Mouse (Mus musculus) cortical plate, adult 2 months (tissue): ENCODE results near the gene Pnlip. TPM values are rescaled to one million over a fixed set of nuclear protein-coding genes. Genes with fewer than 3 reads are reported as not detected.

Source experiments
- H3K27ac ChIP-seq: fragments of 200-500 bp; 2 replicates; pipeline ENCODE4 v1.5.1; 2012; ENCODE audit warnings: low read length, control low read depth, inconsistent platforms; ENCODE audit not compliant: insufficient read depth
- H3K4me1 ChIP-seq: fragments of 200-500 bp; 2 replicates; pipeline ENCODE4 v1.6.1; 2011; ENCODE audit warnings: low read length; ENCODE audit not compliant: control insufficient read depth, insufficient read depth
- H3K4me3 ChIP-seq: fragments of 200-500 bp; 2 replicates; pipeline ENCODE4 v1.5.1; 2011; ENCODE audit warnings: mild to moderate bottlenecking, low read length, control low read depth; ENCODE audit not compliant: insufficient read depth
- CTCF ChIP-seq: fragments of 200-500 bp; IDR thresholded peaks from 2 replicates; pipeline ENCODE4 v1.5.1; 2011; ENCODE audit warnings: mild to moderate bottlenecking, control low read depth, low read length; ENCODE audit not compliant: insufficient read depth; ENCODE audit errors: extremely low read depth
- POLR2A ChIP-seq: fragments of 200-500 bp; IDR thresholded peaks from 2 replicates; pipeline ENCODE4 v1.6.1; 2011; ENCODE audit warnings: mild to moderate bottlenecking, low read length, control low read depth; ENCODE audit not compliant: insufficient read depth; ENCODE audit errors: extremely low read depth
- polyA plus RNA-seq: library from polyadenylated mRNA; depleted of rRNA; stranded (reverse); fragments of >200 nt; gene quantifications from 2 replicates; pipeline ENCODE4 v1.2.3, GENCODE M21; 2012; rRNA removed

Gene Pnlip
- polyA plus RNA-seq, 1 experiment: 1.5 TPM

- Histone ChIP-seq H3K4me1 (no peaks in the 10 kb centered on the region; the same call in 1 of the 2 replicates), H3K27ac (no peak overlapping the region), H3K4me3 (no peak overlapping the region)
- no peak for TF ChIP-seq CTCF
- no peak for TF ChIP-seq POLR2A
Observed at GRCm38 (mm10) chr19:58708611-58709010, 56.3 kb downstream of the Pnlip start.

DNA sequence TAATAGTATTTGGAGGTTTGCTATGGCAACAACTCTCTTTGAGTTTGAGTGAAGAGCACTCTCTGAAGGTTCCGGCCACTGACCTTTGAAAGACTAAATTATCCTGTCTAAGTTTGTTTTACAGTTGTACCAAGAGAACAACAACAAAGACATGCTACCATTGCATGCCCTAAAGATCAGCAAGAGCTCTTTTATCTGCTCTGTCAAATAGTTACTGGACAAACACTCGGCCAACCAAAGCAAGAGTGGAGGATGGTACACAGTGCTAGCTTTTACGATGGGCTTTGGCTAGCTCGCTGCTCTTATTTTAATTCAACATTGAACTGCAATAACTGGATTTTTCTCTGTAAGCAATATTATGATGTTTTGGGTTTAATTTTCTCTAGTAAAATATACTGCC, 65.6 kb downstream of the Pnlip start:
- Histone ChIP-seq H3K27ac (no peak overlapping the region), H3K4me1 (no peaks in the 10 kb centered on the region), H3K4me3 (no peak overlapping the region)
- TF ChIP-seq CTCF (no peak), POLR2A (no peak)

DNA sequence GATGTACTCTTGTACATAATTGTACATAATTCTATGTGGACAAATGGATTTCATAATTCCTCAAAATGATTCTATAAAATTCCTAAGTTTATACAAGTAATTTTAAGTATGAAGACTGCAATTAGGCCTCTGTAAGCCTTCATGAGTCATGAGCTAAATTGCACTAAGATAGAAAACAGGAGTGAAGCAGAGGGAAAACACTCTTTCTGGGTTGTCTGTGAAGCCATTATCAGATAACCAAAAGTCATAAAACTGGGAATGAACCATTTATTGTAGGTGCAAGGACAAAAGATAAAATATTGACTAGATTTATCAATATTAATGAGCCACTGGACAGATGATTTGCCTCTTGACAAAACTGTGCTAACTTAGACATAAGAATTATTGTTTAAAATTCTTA, 68.1 kb downstream of the Pnlip start:
- H3K27ac ChIP-seq: no peak overlapping the region
- TF ChIP-seq POLR2A (no peak), CTCF (no peak)

DNA sequence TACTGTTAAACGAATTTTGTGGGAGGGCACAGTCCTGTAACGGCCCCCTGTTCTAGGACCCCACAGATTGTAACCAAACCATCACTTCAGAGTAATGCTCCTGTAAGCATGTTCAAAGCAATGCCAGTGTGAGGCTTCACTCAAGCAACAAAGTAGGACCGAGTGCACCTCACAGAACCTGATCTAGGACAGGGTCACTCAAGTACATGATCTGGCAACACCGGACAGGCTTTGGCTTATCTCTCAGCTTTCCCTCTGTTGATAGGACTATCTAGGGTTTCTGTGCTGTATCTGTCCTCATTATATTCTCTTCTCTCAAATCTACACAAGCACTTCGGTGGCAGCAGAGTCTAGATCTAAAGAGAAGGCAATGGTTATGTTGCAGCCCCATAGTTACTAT, 74.3 kb downstream of the Pnlip start:
- H3K4me1 ChIP-seq: no peaks in the 10 kb centered on the region
- H3K4me3 ChIP-seq: no peak overlapping the region
- no peak for TF ChIP-seq CTCF
- TF ChIP-seq POLR2A: no peak
- H3K27ac ChIP-seq: no peak overlapping the region

More for the DNA sequence above, 68.1 kb downstream of the Pnlip start:
- no peaks in the 10 kb centered on the region for H3K4me1 ChIP-seq
- H3K4me3 ChIP-seq: no peak overlapping the region

DNA sequence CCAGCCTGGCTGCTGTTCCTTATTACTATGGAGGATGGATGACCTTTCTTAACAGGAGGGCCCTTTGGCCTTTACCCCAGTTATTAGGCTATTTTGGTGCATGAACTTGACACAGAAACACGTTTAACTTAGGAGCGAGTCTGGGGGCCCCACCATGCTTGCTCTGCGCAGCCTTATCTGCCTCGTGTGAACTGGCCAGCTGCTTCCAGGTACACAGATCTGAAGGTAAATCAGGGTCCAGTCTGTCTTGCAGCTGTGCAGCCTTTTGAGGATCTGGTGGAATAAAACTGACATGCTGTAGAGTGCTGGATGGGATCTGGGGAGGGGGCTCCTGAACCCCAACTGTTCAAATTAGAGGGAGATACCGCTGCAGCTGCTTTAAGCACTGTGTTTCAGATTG, 75.5 kb downstream of the Pnlip start:
- Histone ChIP-seq H3K27ac (no peak overlapping the region), H3K4me1 (no peaks in the 10 kb centered on the region), H3K4me3 (no peak overlapping the region)
- TF ChIP-seq CTCF (no peak), POLR2A (no peak)

DNA sequence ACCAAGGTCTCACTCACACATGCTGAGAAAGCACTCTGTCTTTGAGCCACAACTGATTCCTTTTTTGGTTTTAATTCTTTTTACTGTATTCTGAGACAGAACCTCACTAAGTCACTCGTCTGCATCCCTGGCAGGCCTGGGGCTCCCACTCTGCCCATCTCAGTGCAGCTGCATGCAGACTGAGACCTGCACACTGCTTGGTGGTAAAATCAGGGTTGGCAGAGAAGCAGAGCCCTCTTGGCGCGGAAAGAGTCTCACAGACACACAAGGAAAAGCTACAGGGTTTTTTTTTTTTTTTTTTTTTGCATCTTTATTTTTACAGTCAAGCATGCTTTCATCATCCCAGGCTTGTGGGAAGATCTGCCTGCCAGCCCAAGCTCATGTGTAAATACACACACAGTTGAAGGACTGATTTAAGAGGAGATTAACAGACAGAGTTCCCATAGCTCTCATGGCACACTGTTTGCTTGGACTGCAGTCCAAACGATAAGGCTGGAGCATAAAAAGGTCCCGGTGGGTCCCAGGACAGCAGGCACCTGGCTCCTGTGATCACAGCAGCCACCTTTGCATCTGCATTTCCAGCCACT, 76.2 kb downstream of the Pnlip start, which contains the start of gene Pnliprp1:
TSS of gene Pnliprp1 (plus strand) at position 443 of the 587 bp plus-strand sequence.
- Histone ChIP-seq H3K27ac (no peak within 1 kb of the TSS), H3K4me1 (no peaks in the 10 kb centered on the region), H3K4me3 (no peak within 1 kb of the TSS)
- TF ChIP-seq POLR2A (no peak), CTCF (no peak)

Other genes with a start within 250 kb of the Pnlip start
- gene Gfra1, start 196.6 kb upstream of the Pnlip start, polyA plus RNA-seq: 21.2 and 25.1 TPM in 2 replicates
- 0.09 TPM in 1 of 2 replicates, not detected in the other for gene Ccdc172, start 140.5 kb upstream of the Pnlip start, polyA plus RNA-seq
- gene Pnliprp1, start 76.4 kb downstream of the Pnlip start, polyA plus RNA-seq: not detected in 2 replicates
- 0.08 and 0.17 TPM in 2 replicates for gene Pnliprp2, start 107.2 kb downstream of the Pnlip start, polyA plus RNA-seq
- gene 1700019N19Rik, start 142.0 kb downstream of the Pnlip start, polyA plus RNA-seq: 0.15 and 0.30 TPM in 2 replicates